Mouse (Mus musculus) adipose tissue, adult 10 weeks (tissue): Measurements from ENCODE around the gene Aaas. TPM values are rescaled to one million over a fixed set of nuclear protein-coding genes. Genes with fewer than 3 reads are reported as not detected.

Experiments used
- polyA plus RNA-seq: library from polyadenylated mRNA; stranded (reverse); fragments of 350-450 nt; fragmentation: Illumina TruSeq; extraction: RNeasy Lipid Tissue Mini Kit (QIAGEN cat#74804); gene quantifications from one replicate; pipeline ENCODE4 v1.2.3, GENCODE M21; 2014; ENCODE audit warnings: low read depth, low replicate concordance

Aaas gene
- polyA plus RNA-seq, result 14.2 TPM

DNA sequence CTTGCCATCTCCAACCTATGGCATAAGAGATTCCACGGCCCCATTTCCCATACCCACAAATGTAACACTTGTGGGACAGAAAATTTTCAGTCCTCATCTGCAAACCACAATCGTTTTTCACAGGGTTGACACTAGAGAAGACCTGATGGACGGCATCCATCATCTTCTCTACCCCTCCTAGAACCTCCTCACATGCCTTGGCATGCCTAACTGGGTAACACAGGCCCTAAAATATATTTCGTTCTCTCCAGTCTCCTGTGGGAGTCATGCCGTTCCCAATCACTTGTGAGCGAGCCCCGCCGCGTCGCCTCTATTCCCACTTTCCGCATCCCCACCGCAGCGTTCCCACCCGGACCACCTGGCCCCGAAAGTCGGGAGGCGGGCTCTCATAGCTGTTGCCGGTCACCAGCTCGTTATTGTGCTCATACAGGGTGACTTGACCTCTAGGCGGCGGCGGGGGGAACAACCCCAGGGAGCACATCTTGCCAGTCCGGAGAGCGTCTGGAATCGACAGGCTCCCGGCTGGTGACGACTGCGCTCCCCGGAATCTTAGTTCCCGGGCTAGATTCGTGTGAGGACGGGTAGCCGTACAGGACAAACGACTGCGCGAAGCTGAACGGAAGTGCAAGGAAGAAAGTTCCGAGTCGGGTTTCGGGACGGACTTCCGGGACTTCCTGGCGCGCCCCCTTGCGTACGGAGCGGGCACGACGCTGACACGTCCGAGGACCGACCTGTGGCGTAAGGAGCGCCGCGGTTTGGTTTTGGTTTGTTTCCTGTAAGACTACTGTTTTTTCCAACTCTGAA is at the start of gene Aaas:
Gene Aaas (minus strand): TSS at position 634 of the 804 bp plus-strand sequence.

DNA sequence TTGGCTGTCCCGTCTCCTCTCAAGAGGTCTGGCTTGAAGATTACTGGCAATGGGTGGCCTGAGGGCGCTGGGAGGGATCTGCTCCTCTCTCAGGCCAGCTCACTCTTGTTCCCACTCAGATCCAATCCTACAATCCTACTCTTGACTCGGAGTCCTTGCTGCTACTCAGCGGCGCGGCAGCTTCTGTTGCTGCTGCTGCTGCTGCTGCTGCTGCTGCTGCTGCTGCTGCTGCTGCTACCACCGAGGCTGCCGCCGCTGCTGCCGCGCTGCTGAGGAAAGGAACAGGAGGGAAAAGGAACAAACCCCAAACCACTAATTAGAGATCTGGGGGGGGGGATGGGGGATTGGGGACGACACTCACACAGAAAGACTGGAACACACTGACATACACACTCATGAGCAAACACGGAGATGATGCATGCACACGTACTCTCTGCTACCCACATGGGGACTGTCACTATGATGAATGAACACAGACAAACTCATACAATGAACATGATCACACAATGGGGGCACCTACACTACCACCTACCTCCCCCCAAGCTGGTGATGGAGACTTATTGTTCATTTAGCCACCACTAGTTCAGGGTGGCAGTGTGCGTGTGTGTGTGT is 16.3 kb upstream of the Aaas start, which contains the start of gene Sp7:
Gene Sp7 (minus strand): TSS at position 450 of the 612 bp plus-strand sequence.

DNA sequence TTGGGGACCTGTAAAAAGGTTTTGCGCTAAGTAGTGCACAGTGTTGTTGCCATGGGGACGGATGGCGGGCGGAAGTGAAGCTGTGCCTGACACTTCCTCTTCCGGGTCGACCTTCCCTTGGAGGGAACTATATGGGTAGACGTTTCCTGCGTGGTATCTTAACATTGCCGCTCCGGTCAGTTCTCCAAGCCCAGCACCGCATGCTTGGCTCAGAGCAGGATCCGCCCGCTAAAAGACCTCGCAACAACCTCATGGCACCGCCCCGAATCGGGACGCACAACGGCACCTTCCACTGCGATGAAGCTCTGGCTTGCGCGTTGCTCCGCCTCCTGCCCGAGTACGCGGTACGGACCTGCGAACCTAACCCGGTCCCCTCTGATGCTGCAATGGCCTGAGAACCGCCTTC is 19.0 kb downstream of the Aaas start, which contains the start of gene Myg1:
Gene Myg1 (plus strand): TSS at position 100 of the 406 bp plus-strand sequence.

DNA sequence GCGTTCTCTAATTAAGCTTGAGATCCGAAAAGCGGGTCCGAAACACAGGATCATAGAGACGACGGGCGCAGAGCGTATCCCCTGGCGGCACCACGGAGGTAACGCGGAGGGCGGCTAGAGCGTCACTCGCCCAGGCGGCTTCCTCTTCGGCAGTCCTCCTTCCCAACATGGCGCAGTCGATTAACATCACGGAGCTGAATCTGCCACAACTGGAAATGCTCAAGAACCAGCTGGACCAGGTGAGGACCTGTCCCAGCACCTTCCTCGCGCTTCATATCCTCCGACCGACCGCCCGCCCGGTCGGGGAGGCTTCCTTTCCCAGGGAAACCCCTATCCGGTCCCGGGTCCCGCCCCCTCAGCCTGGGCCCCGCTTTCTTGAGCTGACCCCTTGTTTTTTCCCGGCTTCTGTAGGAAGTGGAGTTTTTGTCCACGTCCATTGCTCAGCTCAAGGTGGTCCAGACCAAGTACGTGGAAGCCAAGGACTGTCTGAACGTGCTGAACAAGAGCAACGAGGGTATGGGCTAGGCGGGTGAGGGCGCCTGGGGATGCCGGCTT is 24.5 kb downstream of the Aaas start, which contains the start of gene Pfdn5:
Gene Pfdn5 (plus strand): TSS at position 95 of the 555 bp plus-strand sequence.

DNA sequence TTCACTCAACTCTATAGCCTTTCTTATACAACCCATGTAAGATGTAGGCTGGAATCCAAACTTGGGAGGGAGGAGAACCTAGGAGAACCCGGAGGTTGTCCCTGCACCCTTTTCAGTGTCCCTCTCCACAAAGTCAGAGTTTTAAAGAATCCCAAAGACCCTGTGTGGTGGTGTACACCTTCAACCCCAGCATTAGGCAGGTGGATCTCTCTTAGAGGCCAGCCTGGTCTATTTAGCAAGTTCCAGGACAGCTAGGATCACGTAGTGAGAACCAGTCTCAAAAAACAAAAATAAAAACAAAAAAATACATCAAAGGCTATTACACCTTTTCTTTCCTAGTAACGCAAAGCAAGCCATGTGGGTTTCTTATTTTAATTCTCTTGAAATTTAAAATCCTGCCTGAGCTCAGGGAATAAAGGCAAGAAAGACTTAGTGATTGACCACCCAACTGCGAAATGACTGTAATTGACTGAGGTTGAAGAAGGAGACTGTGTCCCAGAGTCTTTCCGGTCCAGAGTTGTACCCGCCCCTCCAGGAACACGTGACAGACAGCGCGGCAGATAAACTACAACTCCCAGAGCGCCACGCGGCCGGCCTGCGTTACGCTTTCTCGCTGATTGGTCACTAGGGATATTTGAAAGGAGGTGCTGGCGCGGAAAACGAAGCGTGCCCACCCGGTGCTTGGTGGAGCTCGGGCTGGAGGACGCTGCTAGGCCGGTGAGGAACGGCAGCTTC is 54.8 kb downstream of the Aaas start, which contains the start of gene Espl1:
Gene Espl1 (plus strand): TSS at position 634 of the 735 bp plus-strand sequence.

Other genes with a start within 250 kb of the Aaas start
- 54.5 TPM for gene Spryd3, start 214.5 kb downstream of the Aaas start, polyA plus RNA-seq
- gene Igfbp6, start 206.4 kb downstream of the Aaas start, polyA plus RNA-seq, result 147 TPM
- gene Soat2, start 200.2 kb downstream of the Aaas start, polyA plus RNA-seq, result 0.40 TPM
- gene Zfp740, start 147.5 kb downstream of the Aaas start, polyA plus RNA-seq, result 63.0 TPM
- gene Csad, start 146.0 kb downstream of the Aaas start, polyA plus RNA-seq, result 192 TPM
- 5.4 TPM for gene Itgb7, start 118.8 kb downstream of the Aaas start, polyA plus RNA-seq
- 30.3 TPM for gene Rarg, start 93.3 kb downstream of the Aaas start, polyA plus RNA-seq
- 0.14 TPM for gene Gm9918, start 80.2 kb downstream of the Aaas start, polyA plus RNA-seq
- 30.6 TPM for gene Mfsd5, start 71.3 kb downstream of the Aaas start, polyA plus RNA-seq
- gene Espl1, start 54.5 kb downstream of the Aaas start, polyA plus RNA-seq, result 4.2 TPM
- 474 TPM for gene Pfdn5, start 24.7 kb downstream of the Aaas start, polyA plus RNA-seq
- gene Myg1, start 19.1 kb downstream of the Aaas start, polyA plus RNA-seq, result 45.1 TPM
- 0.10 TPM for gene Sp7, start 16.4 kb upstream of the Aaas start, polyA plus RNA-seq
- gene Sp1, start 55.4 kb upstream of the Aaas start, polyA plus RNA-seq, result 24.9 TPM
- gene Amhr2, start 94.6 kb upstream of the Aaas start, polyA plus RNA-seq, result 5.6 TPM
- 84.5 TPM for gene Prr13, start 108.3 kb upstream of the Aaas start, polyA plus RNA-seq
- gene Pcbp2, start 119.8 kb upstream of the Aaas start, polyA plus RNA-seq, result 498 TPM
- not detected for gene Gm10337, start 153.0 kb upstream of the Aaas start, polyA plus RNA-seq
- gene Map3k12, start 166.3 kb upstream of the Aaas start, polyA plus RNA-seq, result 13.2 TPM
- 35.9 TPM for gene Tarbp2, start 167.4 kb upstream of the Aaas start, polyA plus RNA-seq
- 6.4 TPM for gene Npff, start 174.2 kb upstream of the Aaas start, polyA plus RNA-seq